Mouse (Mus musculus) lung, embryonic 16.5 days (tissue): ENCODE measurements at regions not wholly inside any gene's neighbourhood (a gene's known extent, or its start where the extent isn't known, plus 50 kb on each side); places are given as distances from the start of the nearest gene placed in this dataset.

Experiments used
- ATAC-seq: fragments of 200-750 bp; cut with Nextera tagmentation; 2 replicates; pipeline ENCODE4 v1.8.0; 2017; ENCODE audit warnings: low read depth, mild to moderate bottlenecking, moderate library complexity
- H3K27ac ChIP-seq: fragments of 300-500 bp; sonication (generic); 2 replicates; pipeline ENCODE4 v1.5.1; 2014; ENCODE audit warnings: mild to moderate bottlenecking, control low read depth, low read length
- H3K27me3 ChIP-seq: fragments of 300-500 bp; sonication (generic); 2 replicates; pipeline ENCODE4 v1.6.1; 2014; ENCODE audit warnings: low read depth, low read length, mixed read lengths; ENCODE audit not compliant: control insufficient read depth, insufficient read depth
- H3K36me3 ChIP-seq: fragments of 300-500 bp; sonication (generic); 2 replicates; pipeline ENCODE4 v1.6.1; 2014; ENCODE audit warnings: low read length; ENCODE audit not compliant: control insufficient read depth, insufficient read depth
- H3K4me1 ChIP-seq: fragments of 300-500 bp; sonication (generic); replicated peaks from 2 replicates; pipeline ENCODE4 v1.6.1; 2014; ENCODE audit warnings: low read length, mixed read lengths; ENCODE audit not compliant: control insufficient read depth, insufficient read depth
- H3K4me2 ChIP-seq: fragments of 300-500 bp; sonication (generic); 2 replicates; pipeline ENCODE4 v1.6.1; 2014; ENCODE audit warnings: low read depth, low read length, control low read depth
- H3K4me3 ChIP-seq: fragments of 300-500 bp; sonication (generic); 2 replicates; pipeline ENCODE4 v1.5.1; 2014; ENCODE audit warnings: mild to moderate bottlenecking, low read length, control low read depth
- H3K9ac ChIP-seq: fragments of 300-500 bp; sonication (generic); 2 replicates; pipeline ENCODE4 v1.6.1; 2014; ENCODE audit warnings: low read length, control low read depth
- H3K9me3 ChIP-seq: fragments of 300-500 bp; sonication (generic); 2 replicates; pipeline ENCODE4 v1.6.1; 2016; ENCODE audit warnings: low read length; ENCODE audit not compliant: control insufficient read depth
- WGBS: fragments of 180-500 bp; shearing (Covaris S2); extraction: QIAGEN DNeasy Blood & Tissue Kit; methylation state at CpG from one replicate; pipeline ENCODE4 v1.1.7; 2014; 5-methylcytosine and 5-hydroxymethylcytosine counted together

- Histone ChIP-seq H3K9me3 (no peaks in the 10 kb centered on the region), H3K36me3 (no peaks in the 10 kb centered on the region), H3K9ac (no peak overlapping the region), H3K4me3 (no peak overlapping the region), H3K27ac (no peak overlapping the region), H3K27me3 (no peaks in the 10 kb centered on the region), H3K4me2 (no peak overlapping the region), H3K4me1 (no peaks in the 10 kb centered on the region)
- ATAC-seq: no peak
- 22% methylated on average over 6 of the region's 6 CpGs for WGBS
These were observed 155.1 kb downstream of the Irx2 start for GRCm38 (mm10) chr13:72783727-72784070.

DNA sequence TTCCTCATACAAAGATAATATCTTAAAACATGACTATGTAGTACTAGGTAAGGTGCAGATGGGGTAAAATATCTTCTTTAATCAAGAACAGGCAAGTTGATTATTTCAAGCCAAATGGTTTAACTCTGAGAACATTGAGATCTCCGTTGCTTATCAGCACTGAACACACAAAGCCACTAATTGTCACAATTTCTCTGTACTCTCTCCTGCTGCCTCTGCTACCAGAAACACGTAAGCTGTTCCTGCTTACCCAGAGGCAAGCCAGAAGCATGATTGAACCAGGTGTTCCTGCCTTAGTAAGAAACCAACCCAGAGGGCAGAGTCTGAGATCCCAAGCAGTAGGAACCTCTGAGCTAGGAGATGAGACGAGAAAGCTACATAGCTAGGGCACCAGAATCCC, 164.1 kb downstream of the Irx2 start:
- no peak for ATAC-seq
- Histone ChIP-seq H3K36me3 (no peaks in the 10 kb centered on the region), H3K9ac (no peak overlapping the region), H3K9me3 (no peaks in the 10 kb centered on the region), H3K27ac (no peak overlapping the region), H3K4me1 (no peaks in the 10 kb centered on the region), H3K4me3 (no peak overlapping the region), H3K4me2 (no peak overlapping the region), H3K27me3 (no peaks in the 10 kb centered on the region)
- WGBS: 55% methylated on average over 3 of the region's 3 CpGs

- no peaks in the 10 kb centered on the region for H3K36me3 ChIP-seq
- WGBS: 25% methylated on average over 8 of the region's 8 CpGs
- no peak overlapping the region for H3K9ac ChIP-seq
- no peaks in the 10 kb centered on the region for H3K4me1 ChIP-seq
- no peaks in the 10 kb centered on the region for H3K9me3 ChIP-seq
- no peak overlapping the region for H3K4me2 ChIP-seq
- H3K27ac ChIP-seq: no peak overlapping the region
- ATAC-seq: no peak
- H3K4me3 ChIP-seq: no peak overlapping the region
- H3K27me3 ChIP-seq: no peaks in the 10 kb centered on the region
These were observed 171.4 kb downstream of the Irx2 start for GRCm38 (mm10) chr13:72800021-72800420.

GRCm38 (mm10) chr13:72800546-72800945, 171.9 kb downstream of the Irx2 start:
- Histone ChIP-seq H3K4me3 (no peak overlapping the region), H3K27me3 (no peaks in the 10 kb centered on the region), H3K27ac (no peak overlapping the region), H3K36me3 (no peaks in the 10 kb centered on the region), H3K9ac (no peak overlapping the region), H3K4me2 (no peak overlapping the region), H3K9me3 (no peaks in the 10 kb centered on the region), H3K4me1 (no peaks in the 10 kb centered on the region)
- 40% methylated on average over 3 of the region's 3 CpGs for WGBS
- ATAC-seq: no peak

- no peaks in the 10 kb centered on the region for H3K9me3 ChIP-seq
- H3K4me2 ChIP-seq: no peak overlapping the region
- no peak for ATAC-seq
- 41% methylated on average over 11 of the region's 11 CpGs for WGBS
- H3K4me1 ChIP-seq: no peaks in the 10 kb centered on the region
- H3K4me3 ChIP-seq: no peak overlapping the region
- no peak overlapping the region for H3K9ac ChIP-seq
- H3K27ac ChIP-seq: no peak overlapping the region
- H3K36me3 ChIP-seq: no peaks in the 10 kb centered on the region
- H3K27me3 ChIP-seq: no peaks in the 10 kb centered on the region
These were observed 174.8 kb downstream of the Irx2 start for GRCm38 (mm10) chr13:72803374-72803773.

GRCm38 (mm10) chr13:72809226-72809625, 180.6 kb downstream of the Irx2 start:
- Histone ChIP-seq H3K27ac (no peak overlapping the region), H3K9ac (no peak overlapping the region), H3K4me2 (no peak overlapping the region), H3K36me3 (no peaks in the 10 kb centered on the region), H3K4me1 (no peaks in the 10 kb centered on the region), H3K4me3 (no peak overlapping the region), H3K27me3 (no peaks in the 10 kb centered on the region), H3K9me3 (no peaks in the 10 kb centered on the region)
- 89% methylated on average over 3 of the region's 3 CpGs for WGBS
- no peak for ATAC-seq

- 79% methylated on average over 1 of the region's 1 CpGs for WGBS
- Histone ChIP-seq H3K27me3 (peaks cover 2% of the 10 kb centered on the region; the same call in 1 of the 2 replicates), H3K9me3 (no peaks in the 10 kb centered on the region), H3K4me3 (no peak overlapping the region), H3K36me3 (no peaks in the 10 kb centered on the region), H3K27ac (no peak overlapping the region), H3K4me2 (no peak overlapping the region), H3K9ac (no peak overlapping the region), H3K4me1 (no peaks in the 10 kb centered on the region)
- no peak for ATAC-seq
These were observed 182.0 kb downstream of the Irx2 start for GRCm38 (mm10) chr13:72810626-72811025.

DNA sequence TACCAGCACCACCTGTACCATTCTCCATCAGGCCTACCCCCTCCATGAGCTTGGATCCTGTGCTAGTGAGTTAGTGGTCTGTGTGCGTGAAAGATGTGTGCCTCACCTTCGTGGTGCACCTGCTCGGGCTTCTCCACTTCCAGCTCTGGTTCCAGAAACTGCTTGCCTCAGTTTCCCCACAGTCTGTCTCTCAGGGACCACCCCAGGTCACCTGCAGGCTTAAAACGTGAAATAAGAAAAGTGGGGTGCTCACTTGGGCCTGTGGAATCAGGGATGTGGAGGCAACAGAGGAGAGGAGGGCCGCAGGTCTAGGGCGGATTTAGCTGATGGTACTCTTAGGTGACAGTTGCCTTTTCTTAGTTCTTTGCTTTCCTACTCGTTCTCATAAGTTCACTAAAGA, 186.0 kb downstream of the Irx2 start:
- Histone ChIP-seq H3K4me2 (no peak overlapping the region), H3K36me3 (no peaks in the 10 kb centered on the region), H3K9ac (no peak overlapping the region), H3K4me1 (no peaks in the 10 kb centered on the region), H3K9me3 (no peaks in the 10 kb centered on the region), H3K4me3 (no peak overlapping the region), H3K27ac (no peak overlapping the region), H3K27me3 (peaks cover 16% of the 10 kb centered on the region)
- 61% methylated on average over 7 of the region's 7 CpGs for WGBS
- no peak for ATAC-seq

- Histone ChIP-seq H3K9ac (no peak overlapping the region), H3K4me1 (no peaks in the 10 kb centered on the region), H3K27me3 (peaks cover 16% of the 10 kb centered on the region), H3K4me2 (no peak overlapping the region), H3K4me3 (no peak overlapping the region), H3K36me3 (no peaks in the 10 kb centered on the region), H3K9me3 (no peaks in the 10 kb centered on the region), H3K27ac (no peak overlapping the region)
- WGBS: 10% methylated on average over 4 of the region's 4 CpGs
- ATAC-seq: no peak
These were observed 186.8 kb downstream of the Irx2 start for GRCm38 (mm10) chr13:72815236-72815932.
